Mouse (Mus musculus): ENCODE data around the gene Ctla2a. TPM values are rescaled to one million over a fixed set of nuclear protein-coding genes. Genes with fewer than 3 reads are reported as not detected.
"Not testable (repeated sequence)": the region's sequence is repeated elsewhere in the genome, so short reads cannot be mapped to it uniquely, and the experiment has no call there.

The Ctla2a gene
- 29.9 and 31.0 TPM in 2 replicates for polyA plus RNA-seq (2015; fragmentation: Nextera tagmentation; extraction: Ambion mirVana)

- ATAC-seq (ENCODE audit: low FRiP score, low TSS enrichment), result peak; percentile 70
- WGBS, result 61% methylated on average over 5 of the region's 5 CpGs
- H3K27ac ChIP-seq (ENCODE audit: low read length), result no peak within 1 kb of the TSS
Observed at GRCm38 (mm10) chr13:60936500-60936901, at the start of gene Ctla2a, which contains the start of gene Gm49391. Ctla2a (minus strand) TSS chr13:60936625. Gm49391 (minus strand) TSS chr13:60936571.

GRCm38 (mm10) chr13:60972319-60972718 lies 35.9 kb upstream of the Ctla2a start:
- H3K4me3 ChIP-seq (ENCODE audit: low read length); H3K4me1 ChIP-seq (ENCODE audit: insufficient read depth, low read length); H3K9me3 ChIP-seq (ENCODE audit: low read length); H3K36me3 ChIP-seq (ENCODE audit: insufficient read depth, low read length); H3K4me2 ChIP-seq (replicated peaks; ENCODE audit: low read depth, low read length); H3K27me3 ChIP-seq (ENCODE audit: insufficient read depth, low read length); ATAC-seq (ENCODE audit: low FRiP score, low TSS enrichment); H3K9ac ChIP-seq (replicated peaks; ENCODE audit: low read length); H3K27ac ChIP-seq (ENCODE audit: low read length): not testable (repeated sequence)
- 64% methylated on average over 4 of the region's 4 CpGs for WGBS

More at GRCm38 (mm10) chr13:60936500-60936901, at the start of gene Ctla2a, which contains the start of gene Gm49391:
- Histone ChIP-seq H3K4me1 (ENCODE audit: insufficient read depth, low read length) (no peaks in the 10 kb centered on the region), H3K36me3 (ENCODE audit: insufficient read depth, low read length) (no peaks in the 10 kb centered on the region), H3K27me3 (ENCODE audit: insufficient read depth, low read length) (no peaks in the 10 kb centered on the region), H3K9me3 (ENCODE audit: low read length) (peaks cover 3% of the 10 kb centered on the region; the same call in 1 of the 2 replicates), H3K4me2 (replicated peaks; ENCODE audit: low read depth, low read length) (no peak within 1 kb of the TSS), H3K4me3 (ENCODE audit: low read length) (no peak within 1 kb of the TSS), H3K9ac (replicated peaks; ENCODE audit: low read length) (no peak within 1 kb of the TSS)

GRCm38 (mm10) chr13:60963985-60964384 lies 27.6 kb upstream of the Ctla2a start:
- not testable (repeated sequence) for H3K27me3 ChIP-seq (ENCODE audit: insufficient read depth, low read length); H3K27ac ChIP-seq (ENCODE audit: low read length); H3K4me3 ChIP-seq (ENCODE audit: low read length); H3K4me2 ChIP-seq (replicated peaks; ENCODE audit: low read depth, low read length); H3K36me3 ChIP-seq (ENCODE audit: insufficient read depth, low read length); H3K9me3 ChIP-seq (ENCODE audit: low read length); H3K9ac ChIP-seq (replicated peaks; ENCODE audit: low read length); H3K4me1 ChIP-seq (ENCODE audit: insufficient read depth, low read length); ATAC-seq (ENCODE audit: low FRiP score, low TSS enrichment)
- WGBS, result 14% methylated on average over 4 of the region's 5 CpGs

GRCm38 (mm10) chr13:60961706-60962105 lies 25.3 kb upstream of the Ctla2a start:
- H3K9ac ChIP-seq (replicated peaks; ENCODE audit: low read length), result no peak overlapping the region
- H3K36me3 ChIP-seq (ENCODE audit: insufficient read depth, low read length), result no peaks in the 10 kb centered on the region
- WGBS, result 65% methylated on average over 5 of the region's 5 CpGs
- no peak overlapping the region for H3K27ac ChIP-seq (ENCODE audit: low read length)
- no peaks in the 10 kb centered on the region for H3K4me1 ChIP-seq (ENCODE audit: insufficient read depth, low read length)
- no peak overlapping the region for H3K4me3 ChIP-seq (ENCODE audit: low read length)
- ATAC-seq (ENCODE audit: low FRiP score, low TSS enrichment), result no peak
- H3K27me3 ChIP-seq (ENCODE audit: insufficient read depth, low read length), result no peaks in the 10 kb centered on the region
- no peaks in the 10 kb centered on the region for H3K9me3 ChIP-seq (ENCODE audit: low read length)
- no peak overlapping the region for H3K4me2 ChIP-seq (replicated peaks; ENCODE audit: low read depth, low read length)

GRCm38 (mm10) chr13:60941884-60942283 lies 5.5 kb upstream of the Ctla2a start, which contains the start of gene Tpbpa:
Tpbpa (minus strand) TSS chr13:60941984.
- H3K9me3 ChIP-seq (ENCODE audit: low read length); H3K27ac ChIP-seq (ENCODE audit: low read length); H3K4me1 ChIP-seq (ENCODE audit: insufficient read depth, low read length); H3K36me3 ChIP-seq (ENCODE audit: insufficient read depth, low read length); ATAC-seq (ENCODE audit: low FRiP score, low TSS enrichment); H3K27me3 ChIP-seq (ENCODE audit: insufficient read depth, low read length); H3K4me2 ChIP-seq (replicated peaks; ENCODE audit: low read depth, low read length); H3K9ac ChIP-seq (replicated peaks; ENCODE audit: low read length); H3K4me3 ChIP-seq (ENCODE audit: low read length): not testable (repeated sequence)
- 84% methylated on average over 3 of the region's 3 CpGs for WGBS

GRCm38 (mm10) chr13:60935490-60935889 lies 935 bp downstream of the Ctla2a start, which contains the start of gene Gm49393:
Gm49393 (minus strand) TSS chr13:60935590.
- ATAC-seq (ENCODE audit: low FRiP score, low TSS enrichment); H3K4me1 ChIP-seq (ENCODE audit: insufficient read depth, low read length); H3K27ac ChIP-seq (ENCODE audit: low read length); H3K4me2 ChIP-seq (replicated peaks; ENCODE audit: low read depth, low read length); H3K4me3 ChIP-seq (ENCODE audit: low read length); H3K36me3 ChIP-seq (ENCODE audit: insufficient read depth, low read length); H3K27me3 ChIP-seq (ENCODE audit: insufficient read depth, low read length); H3K9me3 ChIP-seq (ENCODE audit: low read length); H3K9ac ChIP-seq (replicated peaks; ENCODE audit: low read length): not testable (repeated sequence)
- WGBS, result 75% methylated on average over 2 of the region's 2 CpGs

- not testable (repeated sequence) for H3K27me3 ChIP-seq (ENCODE audit: insufficient read depth, low read length); H3K9ac ChIP-seq (replicated peaks; ENCODE audit: low read length); H3K4me1 ChIP-seq (ENCODE audit: insufficient read depth, low read length); H3K36me3 ChIP-seq (ENCODE audit: insufficient read depth, low read length); H3K27ac ChIP-seq (ENCODE audit: low read length); H3K9me3 ChIP-seq (ENCODE audit: low read length); H3K4me2 ChIP-seq (replicated peaks; ENCODE audit: low read depth, low read length); ATAC-seq (ENCODE audit: low FRiP score, low TSS enrichment); H3K4me3 ChIP-seq (ENCODE audit: low read length)
- 90% methylated on average over 2 of the region's 2 CpGs for WGBS
Observed at GRCm38 (mm10) chr13:60904780-60905179, 31.6 kb downstream of the Ctla2a start, which contains the start of gene Tpbpb. Tpbpb (minus strand) TSS chr13:60904880.

- WGBS, result 63% methylated on average over 3 of the region's 3 CpGs
- Histone ChIP-seq H3K4me3 (ENCODE audit: low read length) (no peak within 1 kb of the TSS), H3K27ac (ENCODE audit: low read length) (no peak within 1 kb of the TSS), H3K4me1 (ENCODE audit: insufficient read depth, low read length) (no peaks in the 10 kb centered on the region), H3K4me2 (replicated peaks; ENCODE audit: low read depth, low read length) (no peak within 1 kb of the TSS), H3K9me3 (ENCODE audit: low read length) (no peaks in the 10 kb centered on the region), H3K9ac (replicated peaks; ENCODE audit: low read length) (no peak within 1 kb of the TSS), H3K27me3 (ENCODE audit: insufficient read depth, low read length) (no peaks in the 10 kb centered on the region), H3K36me3 (ENCODE audit: insufficient read depth, low read length) (no peaks in the 10 kb centered on the region)
- ATAC-seq (ENCODE audit: low FRiP score, low TSS enrichment), result peak; percentile 76
Observed at GRCm38 (mm10) chr13:60897328-60897727, 39.1 kb downstream of the Ctla2a start, which contains the start of gene Ctla2b. Ctla2b (minus strand) TSS chr13:60897447.

GRCm38 (mm10) chr13:60896794-60897193 lies 39.6 kb downstream of the Ctla2a start, which contains the start of gene Gm49392:
Gm49392 (minus strand) TSS chr13:60896894.
- H3K27me3 ChIP-seq (ENCODE audit: insufficient read depth, low read length); ATAC-seq (ENCODE audit: low FRiP score, low TSS enrichment); H3K4me2 ChIP-seq (replicated peaks; ENCODE audit: low read depth, low read length); H3K36me3 ChIP-seq (ENCODE audit: insufficient read depth, low read length); H3K4me3 ChIP-seq (ENCODE audit: low read length); H3K9ac ChIP-seq (replicated peaks; ENCODE audit: low read length); H3K27ac ChIP-seq (ENCODE audit: low read length); H3K9me3 ChIP-seq (ENCODE audit: low read length); H3K4me1 ChIP-seq (ENCODE audit: insufficient read depth, low read length): not testable (repeated sequence)
- 91% methylated on average over 7 of the region's 8 CpGs for WGBS

- no peak overlapping the region for H3K27ac ChIP-seq (ENCODE audit: low read length)
- H3K4me1 ChIP-seq (ENCODE audit: insufficient read depth, low read length), result no peaks in the 10 kb centered on the region
- H3K4me3 ChIP-seq (ENCODE audit: low read length), result no peak overlapping the region
- no peaks in the 10 kb centered on the region for H3K27me3 ChIP-seq (ENCODE audit: insufficient read depth, low read length)
- ATAC-seq (ENCODE audit: low FRiP score, low TSS enrichment), result no peak
- no peak overlapping the region for H3K4me2 ChIP-seq (replicated peaks; ENCODE audit: low read depth, low read length)
- H3K9me3 ChIP-seq (ENCODE audit: low read length), result no peaks in the 10 kb centered on the region
- no peak overlapping the region for H3K9ac ChIP-seq (replicated peaks; ENCODE audit: low read length)
- H3K36me3 ChIP-seq (ENCODE audit: insufficient read depth, low read length), result no peaks in the 10 kb centered on the region
Observed at GRCm38 (mm10) chr13:60895406-60896160, 40.8 kb downstream of the Ctla2a start.
